Mouse (Mus musculus) midbrain, embryonic 13.5 days (tissue): ENCODE measurements around the gene Prr13. TPM values are rescaled to one million over a fixed set of nuclear protein-coding genes. Genes with fewer than 3 reads are reported as not detected.

ENCODE experiments used
- ATAC-seq: fragments of 200-750 bp; cut with Nextera tagmentation; 2 replicates; pipeline ENCODE4 v1.8.0; 2017; ENCODE audit warnings: mild to moderate bottlenecking, moderate TSS enrichment, moderate library complexity
- H3K27ac ChIP-seq: fragments of 300-500 bp; sonication (generic); 2 replicates; pipeline ENCODE4 v1.5.1; 2015; ENCODE audit warnings: inconsistent platforms, mild to moderate bottlenecking, moderate library complexity
- H3K27me3 ChIP-seq: fragments of 300-500 bp; sonication (generic); 2 replicates; pipeline ENCODE4 v1.6.1; 2015; ENCODE audit warnings: mild to moderate bottlenecking, inconsistent platforms
- H3K36me3 ChIP-seq: fragments of 300-500 bp; sonication (generic); 2 replicates; pipeline ENCODE4 v1.6.1; 2015; ENCODE audit warnings: mild to moderate bottlenecking, inconsistent platforms
- H3K4me1 ChIP-seq: fragments of 300-500 bp; sonication (generic); replicated peaks from 2 replicates; pipeline ENCODE4 v1.6.1; 2015; ENCODE audit warnings: inconsistent platforms
- H3K4me2 ChIP-seq: fragments of 300-500 bp; sonication (generic); replicated peaks from 2 replicates; pipeline ENCODE4 v1.6.1; 2015; ENCODE audit warnings: moderate library complexity, mild to moderate bottlenecking, inconsistent platforms
- H3K4me3 ChIP-seq: fragments of 300-500 bp; sonication (generic); replicated peaks from 2 replicates; pipeline ENCODE4 v1.5.1; 2015; ENCODE audit warnings: mild to moderate bottlenecking, inconsistent platforms
- H3K9ac ChIP-seq: fragments of 300-500 bp; sonication (generic); replicated peaks from 2 replicates; pipeline ENCODE4 v1.6.1; 2015; ENCODE audit warnings: mild to moderate bottlenecking, inconsistent platforms
- H3K9me3 ChIP-seq: fragments of 300-500 bp; sonication (generic); 2 replicates; pipeline ENCODE4 v1.6.1; 2016; ENCODE audit warnings: mild to moderate bottlenecking, inconsistent platforms
- WGBS: fragments of 180-500 bp; shearing (Covaris S2); methylation state at CpG from one replicate; pipeline ENCODE4 v1.1.7; 2015; 5-methylcytosine and 5-hydroxymethylcytosine counted together
- polyA plus RNA-seq: library from polyadenylated mRNA; unstranded; fragments of >200 nt; fragmentation: Nextera tagmentation; extraction: Ambion mirVana; gene quantifications from 2 replicates; pipeline ENCODE4 v1.2.1, GENCODE M21; 2015

Gene Prr13
- 113 and 119 TPM in 2 replicates for polyA plus RNA-seq

DNA sequence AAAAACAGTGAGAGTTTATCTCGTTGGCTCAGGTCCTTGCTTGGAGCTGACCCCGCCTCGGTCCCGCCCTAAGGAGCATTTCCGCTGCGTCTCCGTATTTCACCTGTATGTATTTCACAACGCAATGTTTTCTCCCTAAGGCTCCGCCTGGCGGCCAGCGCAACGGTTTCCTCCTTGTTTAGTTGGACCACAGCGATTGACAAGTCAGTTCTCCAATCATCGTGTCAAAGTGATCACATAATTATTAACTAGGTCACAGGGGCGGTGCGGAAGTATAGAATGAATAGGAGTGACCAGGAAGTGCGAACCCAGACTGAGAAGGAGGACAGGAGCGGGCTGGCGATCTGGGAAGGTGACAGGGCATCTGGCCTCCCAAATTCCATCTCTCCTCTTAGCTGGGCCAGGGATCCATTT is at the start of gene Prr13:
Gene Prr13, plus strand, starts transcription at position 125 of the 414 bp plus-strand sequence.
- under 1% methylated on average over 19 of the region's 19 CpGs for WGBS
- H3K27ac ChIP-seq = peak within 1 kb of the TSS; percentile 10; the same call in 1 of the 2 replicates
- H3K4me2 ChIP-seq = peak within 1 kb of the TSS; percentile 66
- peak within 1 kb of the TSS; percentile 61 for H3K9ac ChIP-seq
- ATAC-seq = peak; percentile 92
- peaks cover 22% of the 10 kb centered on the region for H3K4me1 ChIP-seq
- H3K27me3 ChIP-seq = no peaks in the 10 kb centered on the region
- peak within 1 kb of the TSS; percentile 52 for H3K4me3 ChIP-seq
- peaks cover 15% of the 10 kb centered on the region for H3K36me3 ChIP-seq
- no peaks in the 10 kb centered on the region for H3K9me3 ChIP-seq

GRCm38 (mm10) chr15:102409286-102409685 is 49.5 kb upstream of the Prr13 start:
- H3K9me3 ChIP-seq = no peaks in the 10 kb centered on the region
- no peak overlapping the region; the same call in 1 of the 2 replicates for H3K9ac ChIP-seq
- peak overlapping the region; percentile 32 for H3K4me2 ChIP-seq
- H3K27me3 ChIP-seq = no peaks in the 10 kb centered on the region
- H3K4me3 ChIP-seq = peak overlapping the region; percentile 8; the same call in 1 of the 2 replicates
- no peak for ATAC-seq
- 97% methylated on average over 3 of the region's 3 CpGs for WGBS
- H3K36me3 ChIP-seq = peaks cover 64% of the 10 kb centered on the region
- H3K27ac ChIP-seq = no peak overlapping the region
- H3K4me1 ChIP-seq = peaks cover 55% of the 10 kb centered on the region

DNA sequence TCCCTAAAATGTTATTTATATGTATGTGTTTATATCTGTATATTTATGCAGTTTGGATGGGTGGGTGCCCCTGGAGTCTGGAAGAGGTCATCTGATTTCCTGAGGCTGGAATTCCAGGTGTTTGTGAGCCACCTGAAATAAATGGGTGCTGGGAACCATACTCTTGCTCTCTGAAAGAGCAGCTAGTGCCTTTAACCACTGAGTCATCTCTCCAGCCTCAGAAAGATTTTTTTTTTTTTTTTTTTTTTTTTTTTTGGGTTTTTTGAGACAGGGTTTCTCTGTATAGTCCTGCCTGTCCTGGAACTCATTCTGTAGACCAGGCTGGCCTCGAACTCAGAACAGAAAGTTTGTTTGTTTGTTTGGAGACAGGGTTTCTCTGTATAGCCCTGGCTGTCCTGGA is 47.8 kb upstream of the Prr13 start:
- WGBS = 100% methylated on average over 1 of the region's 1 CpGs
- no peak overlapping the region for H3K9ac ChIP-seq
- ATAC-seq = no peak
- peak overlapping the region; percentile 32 for H3K4me2 ChIP-seq
- no peaks in the 10 kb centered on the region for H3K9me3 ChIP-seq
- 0 out of 2 replicates have a peak overlapping the region, but pooled peaks have one; percentile 11 for H3K4me3 ChIP-seq
- H3K27ac ChIP-seq = no peak overlapping the region
- H3K4me1 ChIP-seq = peaks cover 50% of the 10 kb centered on the region
- H3K36me3 ChIP-seq = peaks cover 66% of the 10 kb centered on the region
- no peaks in the 10 kb centered on the region for H3K27me3 ChIP-seq

GRCm38 (mm10) chr15:102413687-102414086 is 45.1 kb upstream of the Prr13 start:
- peaks cover 31% of the 10 kb centered on the region for H3K4me1 ChIP-seq
- no peak overlapping the region for H3K27ac ChIP-seq
- H3K9me3 ChIP-seq = no peaks in the 10 kb centered on the region
- H3K9ac ChIP-seq = no peak overlapping the region
- peaks cover 57% of the 10 kb centered on the region for H3K36me3 ChIP-seq
- H3K4me2 ChIP-seq = no peak overlapping the region
- no peak overlapping the region for H3K4me3 ChIP-seq
- H3K27me3 ChIP-seq = no peaks in the 10 kb centered on the region
- no peak for ATAC-seq

- no peak for ATAC-seq
- Histone ChIP-seq H3K27me3 (no peaks in the 10 kb centered on the region), H3K4me3 (no peak overlapping the region), H3K36me3 (peaks cover 19% of the 10 kb centered on the region), H3K9ac (no peak overlapping the region), H3K4me2 (no peak overlapping the region), H3K27ac (no peak overlapping the region), H3K9me3 (no peaks in the 10 kb centered on the region), H3K4me1 (no peaks in the 10 kb centered on the region)
- WGBS = 97% methylated on average over 2 of the region's 2 CpGs
Measured at GRCm38 (mm10) chr15:102417524-102417923, 41.3 kb upstream of the Prr13 start.

- no peaks in the 10 kb centered on the region for H3K4me1 ChIP-seq
- 74% methylated on average over 1 of the region's 1 CpGs for WGBS
- ATAC-seq = no peak
- H3K9ac ChIP-seq = no peak overlapping the region
- no peak overlapping the region for H3K4me2 ChIP-seq
- H3K4me3 ChIP-seq = no peak overlapping the region
- peaks cover 17% of the 10 kb centered on the region for H3K36me3 ChIP-seq
- H3K9me3 ChIP-seq = no peaks in the 10 kb centered on the region
- no peaks in the 10 kb centered on the region for H3K27me3 ChIP-seq
- H3K27ac ChIP-seq = no peak overlapping the region
Measured at GRCm38 (mm10) chr15:102420986-102421385, 37.8 kb upstream of the Prr13 start.

DNA sequence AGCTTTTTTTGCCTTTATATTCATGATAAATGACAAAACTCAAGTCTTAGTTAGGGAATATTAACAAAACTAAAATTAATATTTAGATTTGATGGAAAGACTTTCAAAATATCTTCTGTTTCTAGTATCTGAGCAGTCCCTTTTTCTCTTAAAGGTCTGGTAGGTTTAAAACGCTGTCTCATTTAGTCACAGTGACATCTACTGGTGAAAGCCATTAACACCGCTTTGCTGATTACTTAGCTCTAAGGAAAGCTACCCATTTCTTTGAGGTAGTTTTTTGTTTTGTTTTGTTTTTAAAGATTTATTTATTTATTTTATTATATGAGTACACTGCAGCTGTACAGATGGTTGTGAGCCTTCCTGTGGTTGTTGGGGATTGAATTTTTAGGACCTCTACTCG is 37.4 kb upstream of the Prr13 start:
- H3K9ac ChIP-seq = no peak overlapping the region
- ATAC-seq = no peak
- peaks cover 21% of the 10 kb centered on the region for H3K36me3 ChIP-seq
- H3K4me2 ChIP-seq = no peak overlapping the region
- no peaks in the 10 kb centered on the region for H3K27me3 ChIP-seq
- no peaks in the 10 kb centered on the region for H3K4me1 ChIP-seq
- no peaks in the 10 kb centered on the region for H3K9me3 ChIP-seq
- WGBS = 61% methylated on average over 3 of the region's 3 CpGs
- H3K4me3 ChIP-seq = no peak overlapping the region
- H3K27ac ChIP-seq = no peak overlapping the region

- 93% methylated on average over 2 of the region's 2 CpGs for WGBS
- Histone ChIP-seq H3K27me3 (no peaks in the 10 kb centered on the region), H3K9ac (no peak overlapping the region), H3K4me3 (no peak overlapping the region), H3K4me1 (no peaks in the 10 kb centered on the region), H3K9me3 (no peaks in the 10 kb centered on the region), H3K4me2 (no peak overlapping the region), H3K36me3 (peaks cover 38% of the 10 kb centered on the region), H3K27ac (no peak overlapping the region)
- no peak for ATAC-seq
Measured at GRCm38 (mm10) chr15:102423602-102424240, 35.1 kb upstream of the Prr13 start.

DNA sequence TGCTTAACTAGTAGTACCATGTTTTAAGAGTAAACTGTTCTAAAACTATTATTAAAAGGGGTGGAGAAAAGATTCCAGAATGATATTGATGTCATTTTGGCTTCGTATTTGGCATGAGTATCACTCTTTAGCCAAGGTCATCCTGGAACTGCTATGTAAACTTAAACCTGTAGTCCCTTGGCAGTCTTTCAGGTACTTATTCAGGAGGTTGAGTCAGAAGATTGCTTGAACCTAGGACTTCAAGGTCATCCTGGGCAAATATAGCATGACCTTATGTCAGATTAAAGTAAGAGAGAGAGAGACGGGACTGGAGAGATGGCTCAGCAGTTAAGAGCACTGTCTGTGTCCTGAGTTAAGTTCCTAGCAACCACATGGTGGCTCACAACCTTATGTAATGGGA is 34.2 kb upstream of the Prr13 start:
- H3K4me1 ChIP-seq = no peaks in the 10 kb centered on the region
- no peak overlapping the region for H3K4me2 ChIP-seq
- H3K36me3 ChIP-seq = peaks cover 47% of the 10 kb centered on the region
- no peak overlapping the region for H3K4me3 ChIP-seq
- H3K9ac ChIP-seq = no peak overlapping the region
- no peak overlapping the region for H3K27ac ChIP-seq
- 92% methylated on average over 2 of the region's 2 CpGs for WGBS
- no peak for ATAC-seq
- no peaks in the 10 kb centered on the region for H3K27me3 ChIP-seq
- H3K9me3 ChIP-seq = no peaks in the 10 kb centered on the region

- 100% methylated on average over 1 of the region's 1 CpGs for WGBS
- Histone ChIP-seq H3K4me1 (no peaks in the 10 kb centered on the region), H3K9me3 (no peaks in the 10 kb centered on the region), H3K9ac (no peak overlapping the region), H3K4me3 (no peak overlapping the region), H3K36me3 (peaks cover 66% of the 10 kb centered on the region), H3K27ac (no peak overlapping the region), H3K27me3 (no peaks in the 10 kb centered on the region), H3K4me2 (no peak overlapping the region)
- no peak for ATAC-seq
Measured at GRCm38 (mm10) chr15:102426963-102427362, 31.9 kb upstream of the Prr13 start.

- Histone ChIP-seq H3K27me3 (no peaks in the 10 kb centered on the region), H3K36me3 (peaks cover 66% of the 10 kb centered on the region), H3K4me3 (no peak overlapping the region), H3K9me3 (no peaks in the 10 kb centered on the region), H3K9ac (no peak overlapping the region), H3K4me1 (no peaks in the 10 kb centered on the region), H3K4me2 (no peak overlapping the region), H3K27ac (no peak overlapping the region)
- WGBS = 92% methylated on average over 1 of the region's 1 CpGs
- no peak for ATAC-seq
Measured at GRCm38 (mm10) chr15:102432046-102432445, 26.8 kb upstream of the Prr13 start.

GRCm38 (mm10) chr15:102433173-102433572 is 25.7 kb upstream of the Prr13 start:
- Histone ChIP-seq H3K9me3 (no peaks in the 10 kb centered on the region), H3K36me3 (peaks cover 57% of the 10 kb centered on the region), H3K4me3 (no peak overlapping the region), H3K27ac (no peak overlapping the region), H3K4me1 (no peaks in the 10 kb centered on the region), H3K27me3 (no peaks in the 10 kb centered on the region), H3K4me2 (no peak overlapping the region), H3K9ac (no peak overlapping the region)
- ATAC-seq = no peak
- WGBS = 96% methylated on average over 4 of the region's 4 CpGs

GRCm38 (mm10) chr15:102442490-102442889 is 16.3 kb upstream of the Prr13 start:
- no peak for ATAC-seq
- Histone ChIP-seq H3K27me3 (no peaks in the 10 kb centered on the region), H3K36me3 (no peaks in the 10 kb centered on the region), H3K4me3 (no peak overlapping the region), H3K27ac (no peak overlapping the region), H3K9me3 (no peaks in the 10 kb centered on the region), H3K9ac (no peak overlapping the region), H3K4me2 (no peak overlapping the region), H3K4me1 (no peaks in the 10 kb centered on the region)
- 50% methylated on average over 2 of the region's 2 CpGs for WGBS
